Mouse (Mus musculus): ENCODE measurements around the gene 1700019D03Rik.

DNA sequence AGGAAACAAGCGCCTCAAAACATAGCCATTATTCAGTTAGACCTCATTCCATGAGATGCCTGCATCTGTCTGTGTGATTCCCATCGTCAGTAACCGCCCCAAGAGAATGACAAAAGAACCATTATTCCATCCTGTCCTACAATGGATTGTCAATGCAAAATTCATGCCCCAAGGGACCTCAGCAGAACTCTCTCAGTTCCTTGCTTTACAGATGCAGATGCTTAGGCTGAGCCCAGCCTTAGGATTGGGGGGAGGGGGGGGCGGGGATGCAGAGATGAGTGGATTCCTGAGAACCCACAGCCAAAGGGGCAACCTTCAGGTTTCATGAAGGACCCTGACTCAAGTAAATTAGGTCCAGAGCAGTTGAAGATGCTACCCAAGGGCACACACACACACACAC, 66.4 kb downstream of the 1700019D03Rik start:
- TF ChIP-seq CTCF (IDR thresholded peaks at IDR 0.05; ENCODE audit: borderline replicate concordance, control insufficient read depth, extremely low read depth, insufficient read depth, low read length, poor library complexity) (no peak), POLR2A (IDR thresholded peaks at IDR 0.05; ENCODE audit: control insufficient read depth, extremely low read depth, insufficient read depth, low read length, poor library complexity) (no peak)

Data from thymus, adult 2 months (tissue).